Mouse (Mus musculus) heart, embryonic 11.5 days (tissue): Measurements from ENCODE around the gene B020004J07Rik. TPM values are rescaled to one million over a fixed set of nuclear protein-coding genes. Genes with fewer than 3 reads are reported as not detected.
"Not testable (repeated sequence)": the region's sequence is repeated elsewhere in the genome, so short reads cannot be mapped to it uniquely, and the experiment has no call there.

ENCODE experiments used
- ATAC-seq: fragments of 200-750 bp; cut with Nextera tagmentation; replicated peaks from 2 replicates; pipeline ENCODE4 v1.8.0; 2017; ENCODE audit warnings: moderate library complexity; ENCODE audit not compliant: insufficient number of reproducible peaks, low FRiP score, low TSS enrichment
- H3K27ac ChIP-seq: fragments of 300-500 bp; sonication (generic); 2 replicates; pipeline ENCODE4 v1.5.1; 2014; ENCODE audit warnings: mild to moderate bottlenecking, low read depth, low read length
- H3K27me3 ChIP-seq: fragments of 300-500 bp; sonication (generic); 2 replicates; pipeline ENCODE4 v1.6.1; 2014; ENCODE audit warnings: mild to moderate bottlenecking, low read length, mixed read lengths; ENCODE audit not compliant: control insufficient read depth, insufficient read depth
- H3K36me3 ChIP-seq: fragments of 300-500 bp; sonication (generic); 2 replicates; pipeline ENCODE4 v1.6.1; 2014; ENCODE audit warnings: mild to moderate bottlenecking, low read length, moderate library complexity, mixed read lengths; ENCODE audit not compliant: control insufficient read depth, insufficient read depth
- H3K4me1 ChIP-seq: fragments of 300-500 bp; sonication (generic); 2 replicates; pipeline ENCODE4 v1.6.1; 2014; ENCODE audit warnings: low read length; ENCODE audit not compliant: control insufficient read depth, insufficient read depth
- H3K4me2 ChIP-seq: fragments of 300-500 bp; sonication (generic); 2 replicates; pipeline ENCODE4 v1.6.1; 2014; ENCODE audit warnings: mild to moderate bottlenecking, moderate library complexity
- H3K4me3 ChIP-seq: fragments of 300-500 bp; sonication (generic); 2 replicates; pipeline ENCODE4 v1.5.1; 2014; ENCODE audit warnings: low read depth, low read length
- H3K9ac ChIP-seq: fragments of 300-500 bp; sonication (generic); 2 replicates; pipeline ENCODE4 v1.6.1; 2014; ENCODE audit warnings: mild to moderate bottlenecking, low read depth, low read length, moderate library complexity
- H3K9me3 ChIP-seq: fragments of 300-500 bp; sonication (generic); replicated peaks from 2 replicates; pipeline ENCODE4 v1.6.1; 2016; ENCODE audit warnings: low read length; ENCODE audit not compliant: control insufficient read depth
- WGBS: fragments of 180-500 bp; shearing (Covaris S2); extraction: QIAGEN DNeasy Blood & Tissue Kit; methylation state at CpG from one replicate; pipeline ENCODE4 v1.1.7; 2014; ENCODE audit not compliant: insufficient replicate concordance; 5-methylcytosine and 5-hydroxymethylcytosine counted together
- polyA plus RNA-seq: library from polyadenylated mRNA; unstranded; fragments of >200 nt; fragmentation: Nextera tagmentation; extraction: Ambion mirVana; gene quantifications from 2 replicates; pipeline ENCODE4 v1.2.1, GENCODE M21; 2014

Gene B020004J07Rik
- polyA plus RNA-seq, result not detected in 2 replicates

DNA sequence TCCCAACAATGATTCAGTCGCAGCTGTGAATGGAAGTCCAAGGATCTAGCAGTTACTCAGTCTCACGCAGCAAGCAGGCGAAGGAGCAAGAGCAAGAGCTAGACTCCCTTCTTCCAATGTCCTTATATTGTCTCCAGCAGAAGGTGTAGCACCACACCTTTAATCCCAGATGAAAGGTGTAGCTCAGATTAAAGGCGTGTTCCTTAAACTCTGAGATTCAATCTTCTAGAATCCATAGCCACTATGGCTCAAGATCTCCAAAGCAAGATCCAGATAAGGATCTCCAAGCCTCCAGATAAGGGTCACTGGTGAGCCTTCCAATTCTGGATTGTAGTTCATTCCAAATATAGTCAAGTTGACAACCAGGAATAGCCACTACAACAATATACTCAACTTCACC lies at the start of gene B020004J07Rik:
Gene B020004J07Rik, minus strand, starts transcription at position 101 of the 400 bp plus-strand sequence.
- ATAC-seq, result not testable (repeated sequence)
- WGBS, result 90% methylated on average over 3 of the region's 4 CpGs

GRCm38 (mm10) chr4:101889377-101889776 lies 45.6 kb upstream of the B020004J07Rik start:
- H3K36me3 ChIP-seq, result no peaks in the 10 kb centered on the region
- H3K9ac ChIP-seq, result no peak overlapping the region
- H3K9me3 ChIP-seq, result no peaks in the 10 kb centered on the region
- H3K4me2 ChIP-seq, result no peak overlapping the region
- no peaks in the 10 kb centered on the region for H3K4me1 ChIP-seq
- no peak for ATAC-seq
- no peak overlapping the region for H3K27ac ChIP-seq
- H3K4me3 ChIP-seq, result no peak overlapping the region
- H3K27me3 ChIP-seq, result no peaks in the 10 kb centered on the region

More for the DNA sequence above, at the start of gene B020004J07Rik:
- H3K36me3 ChIP-seq, H3K4me2 ChIP-seq, H3K4me3 ChIP-seq, H3K27me3 ChIP-seq, H3K9me3 ChIP-seq, H3K27ac ChIP-seq, H3K9ac ChIP-seq, H3K4me1 ChIP-seq: not testable (repeated sequence)

DNA sequence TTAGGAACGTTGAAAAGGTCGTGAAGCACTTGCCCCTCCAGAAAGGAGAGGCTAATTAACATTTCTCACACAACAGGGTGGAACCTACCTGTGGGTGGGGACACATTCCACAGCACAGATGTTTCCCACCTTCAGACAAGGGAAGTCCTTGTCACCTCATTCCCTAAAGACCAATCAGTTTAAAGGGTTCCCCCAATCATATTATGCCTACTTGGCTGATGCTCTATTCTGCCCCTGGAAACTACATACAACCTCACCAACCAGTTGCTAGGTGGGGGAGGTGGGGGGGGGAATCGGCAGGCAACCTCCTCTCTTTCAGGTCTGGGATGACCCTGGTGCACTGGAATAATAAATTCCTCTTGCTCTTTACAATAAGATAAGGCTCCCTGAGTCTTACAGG lies 39.8 kb upstream of the B020004J07Rik start:
- Histone ChIP-seq H3K36me3 (no peaks in the 10 kb centered on the region), H3K9ac (no peak overlapping the region), H3K4me3 (no peak overlapping the region), H3K27me3 (no peaks in the 10 kb centered on the region), H3K27ac (no peak overlapping the region), H3K4me1 (no peaks in the 10 kb centered on the region), H3K4me2 (no peak overlapping the region), H3K9me3 (no peaks in the 10 kb centered on the region)
- no peak for ATAC-seq
- WGBS, result 31% methylated on average over 3 of the region's 3 CpGs

DNA sequence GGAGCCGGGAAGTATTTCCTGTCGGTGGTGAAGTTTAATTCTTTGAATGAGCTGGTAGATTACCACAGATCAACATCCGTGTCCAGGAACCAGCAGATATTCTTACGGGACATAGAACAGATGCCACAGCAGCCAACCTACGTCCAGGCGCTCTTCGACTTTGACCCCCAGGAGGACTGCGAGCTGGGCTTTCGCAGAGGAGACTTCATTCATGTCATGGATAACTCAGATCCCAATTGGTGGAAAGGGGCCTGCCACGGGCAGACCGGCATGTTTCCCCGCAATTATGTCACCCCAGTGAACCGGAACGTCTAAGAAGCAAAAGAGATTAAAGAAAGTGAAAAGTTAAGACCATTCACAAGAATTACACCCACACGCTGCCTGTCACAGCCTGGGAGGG lies 31.9 kb upstream of the B020004J07Rik start:
- not testable (repeated sequence) for H3K9ac ChIP-seq, H3K27ac ChIP-seq, H3K4me3 ChIP-seq, H3K4me2 ChIP-seq, H3K4me1 ChIP-seq, H3K27me3 ChIP-seq, H3K9me3 ChIP-seq, ATAC-seq, H3K36me3 ChIP-seq
- WGBS, result 78% methylated on average over 15 of the region's 15 CpGs

DNA sequence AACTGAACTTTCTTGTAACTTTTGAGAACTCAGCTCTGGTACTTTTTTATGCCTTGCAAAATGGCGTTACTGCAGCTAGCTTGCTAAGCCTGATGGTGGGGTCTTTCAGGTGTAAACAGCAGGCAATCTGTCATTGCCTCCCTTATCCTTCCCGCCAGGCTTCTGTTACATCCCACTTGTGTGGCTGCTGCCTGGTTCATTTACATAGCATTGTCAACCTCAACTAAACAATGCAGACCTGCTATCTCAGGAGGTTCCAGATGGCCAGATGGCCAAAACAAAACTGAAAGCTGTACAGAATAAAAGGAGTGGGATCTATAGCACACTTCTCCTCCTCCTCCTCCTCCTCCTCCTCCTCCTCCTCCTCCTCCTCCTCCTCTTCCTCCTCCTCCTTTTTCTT lies 28.2 kb upstream of the B020004J07Rik start:
- H3K4me1 ChIP-seq, H3K27me3 ChIP-seq, H3K4me2 ChIP-seq, ATAC-seq, H3K36me3 ChIP-seq, H3K27ac ChIP-seq, H3K4me3 ChIP-seq, H3K9me3 ChIP-seq, H3K9ac ChIP-seq: not testable (repeated sequence)
- WGBS, result 75% methylated on average over 2 of the region's 2 CpGs

DNA sequence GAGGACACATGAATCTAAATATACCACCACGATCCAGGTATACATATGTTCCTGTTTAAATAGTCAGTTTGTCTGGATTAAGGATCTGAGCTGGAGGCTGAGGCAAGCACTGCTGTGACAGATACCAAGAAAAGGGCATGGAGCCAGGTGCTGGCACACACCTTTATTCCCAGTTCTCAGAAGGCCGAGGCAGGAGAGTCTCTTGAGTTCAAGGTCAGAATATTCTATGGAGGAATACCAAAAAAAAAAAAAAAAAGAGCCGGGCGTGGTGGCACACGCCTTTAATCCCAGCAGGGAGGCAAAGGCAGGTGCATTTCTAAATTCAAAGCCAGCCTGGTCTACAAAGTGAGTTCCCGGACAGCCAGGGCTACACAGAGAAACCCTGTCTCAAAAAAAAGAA lies 18.5 kb upstream of the B020004J07Rik start:
- Histone ChIP-seq H3K4me2 (no peak overlapping the region), H3K4me3 (no peak overlapping the region), H3K27me3 (no peaks in the 10 kb centered on the region), H3K4me1 (no peaks in the 10 kb centered on the region), H3K36me3 (no peaks in the 10 kb centered on the region), H3K27ac (no peak overlapping the region), H3K9ac (no peak overlapping the region), H3K9me3 (no peaks in the 10 kb centered on the region)
- WGBS, result 84% methylated on average over 5 of the region's 6 CpGs
- no peak for ATAC-seq

DNA sequence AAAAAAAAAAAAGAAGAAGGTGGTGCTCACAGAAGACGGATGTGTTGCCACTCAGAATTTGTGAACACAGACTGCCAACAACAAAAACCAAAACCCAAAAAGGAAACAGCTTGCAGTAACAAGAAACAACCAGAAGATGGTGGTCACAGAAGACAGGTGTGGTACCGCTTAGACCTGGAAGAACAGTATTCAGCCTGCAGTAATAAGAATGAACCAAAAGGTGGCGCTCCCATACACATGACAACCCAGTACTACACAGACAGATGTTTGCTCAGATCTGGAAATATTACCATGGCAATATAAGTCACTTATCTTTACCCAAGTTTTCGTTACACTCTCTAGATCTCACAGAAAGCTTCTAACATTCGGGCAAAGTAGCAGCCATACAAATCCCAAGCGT lies 17.1 kb upstream of the B020004J07Rik start:
- no peak overlapping the region for H3K4me3 ChIP-seq
- H3K27ac ChIP-seq, result no peak overlapping the region
- no peak for ATAC-seq
- H3K9me3 ChIP-seq, result no peaks in the 10 kb centered on the region
- H3K36me3 ChIP-seq, result no peaks in the 10 kb centered on the region
- H3K4me2 ChIP-seq, result no peak overlapping the region
- H3K27me3 ChIP-seq, result no peaks in the 10 kb centered on the region
- H3K4me1 ChIP-seq, result no peaks in the 10 kb centered on the region
- 44% methylated on average over 6 of the region's 6 CpGs for WGBS
- no peak overlapping the region for H3K9ac ChIP-seq

DNA sequence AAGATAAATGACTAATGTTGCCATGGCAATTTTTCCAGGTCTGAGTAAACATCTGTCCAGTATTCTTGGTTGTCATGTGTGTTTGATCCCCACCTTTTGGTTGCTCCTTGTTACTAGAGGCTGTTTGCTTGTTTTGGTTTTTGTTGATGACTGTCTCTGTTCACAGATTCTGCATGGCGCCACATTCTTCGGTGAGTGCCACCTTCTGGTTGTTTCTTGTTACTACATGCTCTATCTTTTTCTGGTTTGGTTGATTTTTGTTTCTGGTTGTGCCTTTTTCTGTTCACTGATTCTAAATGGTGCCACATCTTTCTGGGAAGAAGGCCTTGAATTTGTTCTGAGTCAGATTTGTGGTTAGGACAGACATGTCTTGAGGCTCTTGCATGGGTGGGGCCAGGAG lies 7.1 kb upstream of the B020004J07Rik start:
- H3K27ac ChIP-seq, result no peak overlapping the region
- ATAC-seq, result no peak
- H3K4me3 ChIP-seq, result no peak overlapping the region
- no peak overlapping the region for H3K4me2 ChIP-seq
- H3K4me1 ChIP-seq, result no peaks in the 10 kb centered on the region
- H3K9me3 ChIP-seq, result peaks cover 11% of the 10 kb centered on the region
- WGBS, result 71% methylated on average over 2 of the region's 2 CpGs
- no peak overlapping the region for H3K9ac ChIP-seq
- H3K27me3 ChIP-seq, result no peaks in the 10 kb centered on the region
- H3K36me3 ChIP-seq, result no peaks in the 10 kb centered on the region
